Mouse (Mus musculus) cerebellum, adult 9-10 months (tissue): ENCODE data around the gene Gnaq.

ENCODE experiments used
- DNase-seq: peaks from one replicate; pipeline ENCODE4 v3.0.0; 2022

Gnaq gene

GRCm38 (mm10) chr19:16382392-16382791 is 249.8 kb downstream of the Gnaq start:
- no peak for DNase-seq

GRCm38 (mm10) chr19:16383127-16383526 is 250.5 kb downstream of the Gnaq start:
- DNase-seq, result no peak

- DNase-seq, result no peak
These were observed 251.5 kb downstream of the Gnaq start for GRCm38 (mm10) chr19:16384094-16384493.

- DNase-seq, result no peak
These were observed 252.3 kb downstream of the Gnaq start for GRCm38 (mm10) chr19:16384957-16385356.

GRCm38 (mm10) chr19:16386514-16386913 is 253.9 kb downstream of the Gnaq start:
- DNase-seq, result no peak

- no peak for DNase-seq
These were observed 257.7 kb downstream of the Gnaq start for GRCm38 (mm10) chr19:16390192-16390795.

- no peak for DNase-seq
These were observed 261.8 kb downstream of the Gnaq start for GRCm38 (mm10) chr19:16394381-16394780.

- DNase-seq, result no peak
These were observed 270.5 kb downstream of the Gnaq start for GRCm38 (mm10) chr19:16403101-16403500.

- no peak for DNase-seq
These were observed 275.1 kb downstream of the Gnaq start for GRCm38 (mm10) chr19:16407727-16408126.

- DNase-seq, result no peak
These were observed 278.7 kb downstream of the Gnaq start for GRCm38 (mm10) chr19:16411302-16411701.

- no peak for DNase-seq
These were observed 285.5 kb downstream of the Gnaq start for GRCm38 (mm10) chr19:16418086-16418663.

GRCm38 (mm10) chr19:16425596-16425995 is 293.0 kb downstream of the Gnaq start:
- DNase-seq, result no peak

GRCm38 (mm10) chr19:16431368-16431767 is 298.7 kb downstream of the Gnaq start:
- DNase-seq, result no peak

GRCm38 (mm10) chr19:16434879-16435278 is 302.2 kb downstream of the Gnaq start:
- peak; percentile 1 for DNase-seq

- DNase-seq, result peak; percentile 21
These were observed 303.1 kb downstream of the Gnaq start, which contains the start of gene Gna14 for GRCm38 (mm10) chr19:16435531-16436231. Gene Gna14 (plus strand): TSS chr19:16435762.

GRCm38 (mm10) chr19:16436335-16437169 is 303.9 kb downstream of the Gnaq start:
- no peak for DNase-seq
